Mouse (Mus musculus) CH12.LX (cell line): Measurements from ENCODE around the gene March6. TPM values are rescaled to one million over a fixed set of nuclear protein-coding genes. Genes with fewer than 3 reads are reported as not detected.

Experiments used
- DNase-seq: peaks from one replicate; pipeline ENCODE4 v3.0.0-alpha.2; 2013; ENCODE audit errors: extremely low read depth
- H3K27ac ChIP-seq: 2 replicates; pipeline ENCODE4 v1.5.1; 2012; ENCODE audit warnings: low read depth, mild to moderate bottlenecking, control low read depth, moderate library complexity; ENCODE audit not compliant: insufficient read depth
- H3K27me3 ChIP-seq: replicated peaks from 2 replicates; pipeline ENCODE3; 2012; ENCODE audit warnings: inconsistent platforms
- H3K36me3 ChIP-seq, 2 experiments: replicated peaks in 1 of 2; 2 replicates each; pipeline versions ENCODE3 to v1.6.1; 2012; ENCODE audit warnings: inconsistent platforms in 1 of 2, low read length in 1 of 2, mild to moderate bottlenecking in 1 of 2, mixed read lengths in 1 of 2, moderate library complexity in 1 of 2; ENCODE audit not compliant: control insufficient read depth in 1 of 2, insufficient read depth in 1 of 2
- H3K4me1 ChIP-seq, 2 experiments: 2 replicates each; pipeline ENCODE4 v1.6.1; 2012; ENCODE audit warnings: inconsistent platforms in 1 of 2, moderate library complexity in 1 of 2; ENCODE audit not compliant: insufficient read depth in 2 of 2, control insufficient read depth in 1 of 2
- H3K4me2 ChIP-seq: 2 replicates; pipeline ENCODE4 v1.6.1; 2012; ENCODE audit warnings: low read depth, mild to moderate bottlenecking, control low read depth; ENCODE audit not compliant: poor library complexity, insufficient read depth, severe bottlenecking
- H3K4me3 ChIP-seq, 3 experiments: fragments of 150-350 bp in 1 of 3; sonication (generic) in 1 of 3; replicated peaks in 1 of 3; 2 replicates each; pipeline versions ENCODE3 to v1.5.1; 2011 to 2012; ENCODE audit warnings: low read depth in 2 of 3, low read length in 2 of 3, mild to moderate bottlenecking in 2 of 3, moderate library complexity in 2 of 3, control low read depth in 1 of 3, improper control_type of control experiment in 1 of 3, inconsistent platforms in 1 of 3, mixed read lengths in 1 of 3; ENCODE audit not compliant: poor library complexity in 1 of 3
- H3K79me2 ChIP-seq: replicated peaks from 2 replicates; pipeline ENCODE4 v1.6.1; 2012; ENCODE audit warnings: mild to moderate bottlenecking, moderate library complexity; ENCODE audit not compliant: control insufficient read depth, poor library complexity, insufficient read depth, severe bottlenecking; ENCODE audit errors: extremely low read depth
- H3K9ac ChIP-seq: 2 replicates; pipeline ENCODE4 v1.6.1; 2012; ENCODE audit warnings: low read depth, mild to moderate bottlenecking, control low read depth, moderate library complexity; ENCODE audit not compliant: insufficient read depth
- H3K9me3 ChIP-seq: replicated peaks from 2 replicates; pipeline ENCODE3; 2012; ENCODE audit warnings: low read length, inconsistent platforms, mixed read lengths
- BHLHE40 ChIP-seq: IDR thresholded peaks from 2 replicates; pipeline ENCODE4 v1.6.1; 2011; ENCODE audit warnings: mild to moderate bottlenecking, low read depth, low read length, improper control_type of control experiment
- E2F4 ChIP-seq: IDR thresholded peaks from 2 replicates; pipeline ENCODE4 v1.6.1; 2011; ENCODE audit warnings: low read depth, low read length, improper control_type of control experiment; ENCODE audit not compliant: insufficient replicate concordance
- ETS1 ChIP-seq: conservative IDR thresholded peaks from 2 replicates; pipeline ENCODE4 v1.6.1; 2012; ENCODE audit warnings: low read depth, mild to moderate bottlenecking, inconsistent platforms, low read length, improper control_type of control experiment, moderate library complexity
- JUN ChIP-seq: IDR thresholded peaks from 2 replicates; pipeline ENCODE4 v1.6.1; 2011; ENCODE audit warnings: low read depth, mild to moderate bottlenecking, low read length, improper control_type of control experiment, moderate library complexity; ENCODE audit not compliant: insufficient read depth
- KAT2A ChIP-seq: IDR thresholded peaks from 2 replicates; pipeline ENCODE4 v1.6.1; 2012; ENCODE audit warnings: low read length, improper control_type of control experiment, inconsistent platforms; ENCODE audit not compliant: insufficient replicate concordance
- MAZ ChIP-seq: IDR thresholded peaks from 2 replicates; pipeline ENCODE4 v1.6.1; 2012; ENCODE audit warnings: low read depth, mild to moderate bottlenecking, inconsistent platforms, low read length, improper control_type of control experiment, moderate library complexity
- MEF2A ChIP-seq: IDR thresholded peaks from 2 replicates; pipeline ENCODE4 v1.6.1; 2014; ENCODE audit warnings: low read depth, mild to moderate bottlenecking, inconsistent platforms, low read length, improper control_type of control experiment, borderline replicate concordance
- NELFE ChIP-seq: IDR thresholded peaks from 2 replicates; pipeline ENCODE4 v1.6.1; 2011; ENCODE audit warnings: low read depth, low read length, improper control_type of control experiment
- NRF1 ChIP-seq: IDR thresholded peaks from 2 replicates; pipeline ENCODE4 v1.6.1; 2014; ENCODE audit warnings: low read depth, mild to moderate bottlenecking, inconsistent platforms, low read length, improper control_type of control experiment, moderate library complexity
- PAX5 ChIP-seq: IDR thresholded peaks from 2 replicates; pipeline ENCODE4 v1.6.1; 2012; ENCODE audit warnings: low read length, inconsistent platforms, mixed read lengths
- POLR2AphosphoS2 ChIP-seq: IDR thresholded peaks from 2 replicates; pipeline ENCODE4 v1.6.1; 2011; ENCODE audit warnings: low read depth, low read length, improper control_type of control experiment
- SMC3 ChIP-seq: IDR thresholded peaks from 2 replicates; pipeline ENCODE4 v1.6.1; 2011; ENCODE audit warnings: low read depth, low read length, improper control_type of control experiment
- TCF12 ChIP-seq: IDR thresholded peaks from 2 replicates; pipeline ENCODE4 v1.6.1; 2014; ENCODE audit warnings: low read depth, mild to moderate bottlenecking, inconsistent platforms, low read length, improper control_type of control experiment
- UBTF ChIP-seq: IDR thresholded peaks from 2 replicates; pipeline ENCODE4 v1.6.1; 2012; ENCODE audit warnings: low read depth, mild to moderate bottlenecking, inconsistent platforms, low read length, improper control_type of control experiment, moderate library complexity
- USF1 ChIP-seq: IDR thresholded peaks from 2 replicates; pipeline ENCODE4 v1.6.1; 2014; ENCODE audit warnings: low read depth, mild to moderate bottlenecking, inconsistent platforms, low read length, improper control_type of control experiment
- USF2 ChIP-seq: conservative IDR thresholded peaks from 2 replicates; pipeline ENCODE4 v1.6.1; 2011; ENCODE audit warnings: low read depth, low read length, improper control_type of control experiment
- ZC3H11A ChIP-seq: IDR thresholded peaks from 2 replicates; pipeline ENCODE4 v1.6.1; 2012; ENCODE audit warnings: low read depth, mild to moderate bottlenecking, inconsistent platforms, low read length, improper control_type of control experiment
- ZKSCAN1 ChIP-seq: IDR thresholded peaks from 2 replicates; pipeline ENCODE4 v1.6.1; 2012; ENCODE audit warnings: low read depth, inconsistent platforms, low read length, improper control_type of control experiment, borderline replicate concordance
- ZNF384 ChIP-seq: IDR thresholded peaks from 2 replicates; pipeline ENCODE4 v1.6.1; 2012; ENCODE audit warnings: low read depth, low read length, improper control_type of control experiment, inconsistent platforms
- dilution Hi-C: fragments of 300-500 bp; cut with MboI; formaldehyde crosslinking; loops from 2 replicates; pipeline ENCODE4 v1.14.3; 2020; ENCODE audit warnings: low sequenced_read_pairs; ENCODE audit not compliant: extremely low pct_unique_long_range_greater_than_20kb, extremely low pct_ligation_motif_present
- in situ Hi-C: fragments of 300-500 bp; cut with MboI; formaldehyde crosslinking; loops from 3 replicates; pipeline ENCODE4 v1.14.3; 2019; ENCODE audit warnings: low sequenced_read_pairs, low pct_ligation_motif_present, low pct_unique_long_range_greater_than_20kb, mixed read lengths
- polyA plus RNA-seq: library from polyadenylated mRNA; unstranded; fragments of >175 nt; gene quantifications from 2 replicates; pipeline ENCODE4 v1.2.1, GENCODE M21; 2012; ENCODE audit warnings: low read depth; ENCODE audit not compliant: insufficient read length
- total RNA-seq, 2 experiments: library from RNA; depleted of rRNA; stranded (reverse); fragments of 300-350 nt in 1 of 2; fragments of >200 nt in 1 of 2; gene quantifications; 2 replicates each; pipeline ENCODE4 v1.2.3; 2012 to 2014

The March6 gene
- total and polyA plus RNA-seq, 3 experiments = 18.3 to 41.4 (median 29.1) TPM

GRCm38 (mm10) chr15:31502996-31503395 is 27.9 kb downstream of the March6 start:
- dilution Hi-C loops = no loop called here
- H3K79me2 ChIP-seq = peaks cover 5% of the 10 kb centered on the region; the same call in 1 of the 2 replicates
- TF ChIP-seq POLR2AphosphoS2 = no peak
- no peak for TF ChIP-seq ZC3H11A
- no peak for TF ChIP-seq JUN
- TF ChIP-seq PAX5 = no peak
- TF ChIP-seq USF2 = no peak
- no peak for TF ChIP-seq BHLHE40

GRCm38 (mm10) chr15:31502313-31502712 is 28.5 kb downstream of the March6 start:
- no peak overlapping the region for H3K9ac ChIP-seq
- no peak for TF ChIP-seq SMC3
- no peak for TF ChIP-seq POLR2AphosphoS2
- TF ChIP-seq KAT2A = no peak
- TF ChIP-seq NRF1 = no peak
- TF ChIP-seq UBTF = no peak
- no peak for TF ChIP-seq MEF2A
- TF ChIP-seq USF1 = no peak
- no peak for TF ChIP-seq NELFE
- no peak for TF ChIP-seq ETS1
- no peak for TF ChIP-seq USF2
- TF ChIP-seq ZNF384 = no peak
- no peak for TF ChIP-seq ZKSCAN1
- TF ChIP-seq E2F4 = no peak
- no peak for TF ChIP-seq MAZ
- TF ChIP-seq TCF12 = no peak
- no peak for TF ChIP-seq BHLHE40
- H3K4me3 ChIP-seq = no peak overlapping the region
- in situ Hi-C loops (no loop called here), dilution Hi-C loops (no loop called here)
- DNase-seq = no peak
- peaks cover 0 to 21% of the 10 kb centered on the region in 2 experiments; a peak in 2 of 4 replicates for H3K4me1 ChIP-seq
- no peak overlapping the region for H3K4me2 ChIP-seq
- H3K36me3 ChIP-seq = peaks cover 26 to 60% of the 10 kb centered on the region in 2 experiments
- H3K9me3 ChIP-seq = no peaks in the 10 kb centered on the region
- no peak overlapping the region for H3K27ac ChIP-seq
- H3K27me3 ChIP-seq = no peaks in the 10 kb centered on the region
- H3K79me2 ChIP-seq = peaks cover 3% of the 10 kb centered on the region; the same call in 1 of the 2 replicates

More at GRCm38 (mm10) chr15:31502996-31503395, 27.9 kb downstream of the March6 start:
- H3K27me3 ChIP-seq = no peaks in the 10 kb centered on the region
- DNase-seq = no peak
- peaks cover 20 to 54% of the 10 kb centered on the region in 2 experiments for H3K36me3 ChIP-seq
- H3K9me3 ChIP-seq = no peaks in the 10 kb centered on the region
- no peak overlapping the region for H3K4me2 ChIP-seq
- H3K9ac ChIP-seq = no peak overlapping the region
- H3K27ac ChIP-seq = no peak overlapping the region
- H3K4me1 ChIP-seq = peaks cover 0 to 26% of the 10 kb centered on the region in 2 experiments; a peak in 2 of 4 replicates
- no peak overlapping the region for H3K4me3 ChIP-seq
- in situ Hi-C loops = no loop called here
